Mouse (Mus musculus): ENCODE results near the gene Jaml.
"Not testable (repeated sequence)": the region's sequence is repeated elsewhere in the genome, so short reads cannot be mapped to it uniquely, and the experiment has no call there.

The Jaml gene

GRCm38 (mm10) chr9:45079011-45079410 is at the start of gene Jaml:
Gene Jaml (plus strand): TSS chr9:45079183.
- no peak for DNase-seq (ENCODE audit: low read depth, low spot score)

GRCm38 (mm10) chr9:45030341-45030740 is 48.6 kb upstream of the Jaml start:
- no peak for DNase-seq (ENCODE audit: low read depth, low spot score)

- no peak for DNase-seq (ENCODE audit: low read depth, low spot score)
These were observed 46.7 kb upstream of the Jaml start for GRCm38 (mm10) chr9:45032261-45032660.

- DNase-seq (ENCODE audit: low read depth, low spot score) = no peak
These were observed 44.5 kb upstream of the Jaml start for GRCm38 (mm10) chr9:45034526-45034925.

- not testable (repeated sequence) for DNase-seq (ENCODE audit: low read depth, low spot score)
These were observed 41.2 kb upstream of the Jaml start for GRCm38 (mm10) chr9:45037803-45038202.

GRCm38 (mm10) chr9:45039499-45039898 is 39.5 kb upstream of the Jaml start, which contains the start of gene Mpzl2:
Gene Mpzl2 (plus strand): TSS chr9:45039799.
- no peak for DNase-seq (ENCODE audit: low read depth, low spot score)

- no peak for DNase-seq (ENCODE audit: low read depth, low spot score)
These were observed 38.7 kb upstream of the Jaml start for GRCm38 (mm10) chr9:45040066-45040845.

GRCm38 (mm10) chr9:45041131-45041838 is 37.7 kb upstream of the Jaml start:
- peak; percentile 75 for DNase-seq (ENCODE audit: low read depth, low spot score)

GRCm38 (mm10) chr9:45042056-45042720 is 36.8 kb upstream of the Jaml start:
- DNase-seq (ENCODE audit: low read depth, low spot score) = peak; percentile 74

GRCm38 (mm10) chr9:45042947-45043346 is 36.0 kb upstream of the Jaml start:
- DNase-seq (ENCODE audit: low read depth, low spot score) = peak; percentile 22

GRCm38 (mm10) chr9:45046973-45047372 is 32.0 kb upstream of the Jaml start:
- no peak for DNase-seq (ENCODE audit: low read depth, low spot score)

- peak; percentile 58 for DNase-seq (ENCODE audit: low read depth, low spot score)
These were observed 30.5 kb upstream of the Jaml start for GRCm38 (mm10) chr9:45048511-45048910.

- DNase-seq (ENCODE audit: low read depth, low spot score) = no peak
These were observed 29.3 kb upstream of the Jaml start for GRCm38 (mm10) chr9:45049731-45050130.

- no peak for DNase-seq (ENCODE audit: low read depth, low spot score)
These were observed 28.7 kb upstream of the Jaml start for GRCm38 (mm10) chr9:45050301-45050700.

- DNase-seq (ENCODE audit: low read depth, low spot score) = peak; percentile 97
These were observed 23.8 kb upstream of the Jaml start, which contains the start of gene Mpzl3 for GRCm38 (mm10) chr9:45055082-45055713. Gene Mpzl3 (plus strand): TSS chr9:45055186.

- no peak for DNase-seq (ENCODE audit: low read depth, low spot score)
These were observed 20.6 kb upstream of the Jaml start for GRCm38 (mm10) chr9:45058304-45058940.

- no peak for DNase-seq (ENCODE audit: low read depth, low spot score)
These were observed 18.8 kb upstream of the Jaml start for GRCm38 (mm10) chr9:45060151-45060550.

GRCm38 (mm10) chr9:45062677-45063076 is 16.3 kb upstream of the Jaml start:
- no peak for DNase-seq (ENCODE audit: low read depth, low spot score)

GRCm38 (mm10) chr9:45064421-45064820 is 14.6 kb upstream of the Jaml start:
- no peak for DNase-seq (ENCODE audit: low read depth, low spot score)

- no peak for DNase-seq (ENCODE audit: low read depth, low spot score)
These were observed 12.2 kb upstream of the Jaml start for GRCm38 (mm10) chr9:45066735-45067134.

- DNase-seq (ENCODE audit: low read depth, low spot score) = no peak
These were observed 7.2 kb upstream of the Jaml start for GRCm38 (mm10) chr9:45071800-45072199.
